Mouse (Mus musculus) kidney, postnatal 0 days (tissue): Measurements from ENCODE around the gene Ttc30a1. TPM values are rescaled to one million over a fixed set of nuclear protein-coding genes. Genes with fewer than 3 reads are reported as not detected.
"Not testable (repeated sequence)": the region's sequence is repeated elsewhere in the genome, so short reads cannot be mapped to it uniquely, and the experiment has no call there.

Experiments
- ATAC-seq: fragments of 200-750 bp; cut with Nextera tagmentation; replicated peaks from 2 replicates; pipeline ENCODE4 v1.8.0; 2017; ENCODE audit warnings: low read depth, moderate number of reproducible peaks, moderate TSS enrichment, moderate library complexity; ENCODE audit not compliant: low FRiP score
- DNase-seq: peaks from one replicate; pipeline ENCODE4 v3.0.0-alpha.2; 2016; ENCODE audit warnings: low spot score
- H3K27ac ChIP-seq: fragments of 300-500 bp; sonication (generic); 2 replicates; pipeline ENCODE4 v1.5.1; 2014; ENCODE audit warnings: mild to moderate bottlenecking
- H3K27me3 ChIP-seq: fragments of 300-500 bp; sonication (generic); 2 replicates; pipeline ENCODE4 v1.6.1; 2014; ENCODE audit warnings: low read length, mixed read lengths; ENCODE audit not compliant: insufficient read depth
- H3K36me3 ChIP-seq: fragments of 300-500 bp; sonication (generic); 2 replicates; pipeline ENCODE4 v1.6.1; 2014; ENCODE audit warnings: low read length, mixed read lengths; ENCODE audit not compliant: insufficient read depth
- H3K4me1 ChIP-seq: fragments of 300-500 bp; sonication (generic); replicated peaks from 2 replicates; pipeline ENCODE4 v1.6.1; 2014; ENCODE audit warnings: antibody characterized with exemption, low read length, mixed read lengths; ENCODE audit not compliant: insufficient read depth
- H3K4me2 ChIP-seq: fragments of 300-500 bp; sonication (generic); 2 replicates; pipeline ENCODE4 v1.6.1; 2014; ENCODE audit warnings: mild to moderate bottlenecking, low read length, moderate library complexity, mixed read lengths
- H3K4me3 ChIP-seq: fragments of 300-500 bp; sonication (generic); replicated peaks from 2 replicates; pipeline ENCODE4 v1.5.1; 2014; ENCODE audit warnings: low read depth, low read length
- H3K9ac ChIP-seq: fragments of 300-500 bp; sonication (generic); 2 replicates; pipeline ENCODE4 v1.6.1; 2014; ENCODE audit warnings: low read depth, low read length
- H3K9me3 ChIP-seq: fragments of 300-500 bp; sonication (generic); replicated peaks from 2 replicates; pipeline ENCODE4 v1.6.1; 2016; ENCODE audit warnings: low read length, inconsistent platforms, mixed read lengths
- CTCF ChIP-seq: IDR thresholded peaks from 2 replicates; pipeline ENCODE4 v1.5.1; 2016; ENCODE audit warnings: antibody characterized with exemption, low read depth, mild to moderate bottlenecking, moderate library complexity
- WGBS: fragments of 180-500 bp; shearing (Covaris S2); extraction: QIAGEN DNeasy Blood & Tissue Kit; methylation state at CpG from one replicate; pipeline ENCODE4 v1.1.7; 2014; 5-methylcytosine and 5-hydroxymethylcytosine counted together
- polyA plus RNA-seq: library from polyadenylated mRNA; unstranded; fragments of >200 nt; fragmentation: Nextera tagmentation; extraction: Ambion mirVana; gene quantifications from 2 replicates; pipeline ENCODE4 v1.2.1, GENCODE M21; 2015

Ttc30a1 gene
- polyA plus RNA-seq, 1 experiment from 2014 or later: 6.7 TPM

DNA sequence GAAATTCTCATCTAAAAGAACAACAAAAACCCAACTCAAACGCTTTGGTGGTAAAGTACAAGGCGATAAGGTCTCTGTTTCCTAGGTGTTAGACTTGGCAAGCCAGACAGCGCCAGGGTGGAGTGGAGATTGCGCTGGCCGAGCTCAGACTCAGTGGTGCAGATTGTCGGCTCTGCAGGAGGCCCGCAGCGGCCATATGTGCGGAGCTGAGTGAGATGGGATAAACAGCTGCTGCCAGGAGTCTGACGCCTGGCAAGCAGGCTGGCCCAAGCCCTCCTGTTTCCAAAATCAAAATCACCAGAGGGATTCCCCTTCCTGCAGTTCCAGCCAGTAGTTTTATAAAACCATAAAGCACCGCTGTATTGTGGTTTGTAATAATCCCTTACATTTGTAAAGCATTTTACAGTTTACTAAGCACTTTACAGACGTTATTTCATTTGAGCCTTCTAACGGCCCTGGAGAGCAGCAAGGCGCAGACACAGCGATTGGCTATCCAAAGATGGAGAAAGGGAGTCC is 21.9 kb downstream of the Ttc30a1 start:
- ATAC-seq (no peak), DNase-seq (no peak)
- Histone ChIP-seq H3K4me1 (peaks cover 21% of the 10 kb centered on the region), H3K27ac (peak overlapping the region; percentile 57), H3K4me2 (peak overlapping the region; percentile 2; the same call in 1 of the 2 replicates), H3K9me3 (no peaks in the 10 kb centered on the region), H3K27me3 (no peaks in the 10 kb centered on the region), H3K9ac (no peak overlapping the region; the same call in 1 of the 2 replicates), H3K4me3 (no peak overlapping the region), H3K36me3 (no peaks in the 10 kb centered on the region)
- TF ChIP-seq CTCF: no peak
- 24% methylated on average over 15 of the region's 15 CpGs for WGBS

DNA sequence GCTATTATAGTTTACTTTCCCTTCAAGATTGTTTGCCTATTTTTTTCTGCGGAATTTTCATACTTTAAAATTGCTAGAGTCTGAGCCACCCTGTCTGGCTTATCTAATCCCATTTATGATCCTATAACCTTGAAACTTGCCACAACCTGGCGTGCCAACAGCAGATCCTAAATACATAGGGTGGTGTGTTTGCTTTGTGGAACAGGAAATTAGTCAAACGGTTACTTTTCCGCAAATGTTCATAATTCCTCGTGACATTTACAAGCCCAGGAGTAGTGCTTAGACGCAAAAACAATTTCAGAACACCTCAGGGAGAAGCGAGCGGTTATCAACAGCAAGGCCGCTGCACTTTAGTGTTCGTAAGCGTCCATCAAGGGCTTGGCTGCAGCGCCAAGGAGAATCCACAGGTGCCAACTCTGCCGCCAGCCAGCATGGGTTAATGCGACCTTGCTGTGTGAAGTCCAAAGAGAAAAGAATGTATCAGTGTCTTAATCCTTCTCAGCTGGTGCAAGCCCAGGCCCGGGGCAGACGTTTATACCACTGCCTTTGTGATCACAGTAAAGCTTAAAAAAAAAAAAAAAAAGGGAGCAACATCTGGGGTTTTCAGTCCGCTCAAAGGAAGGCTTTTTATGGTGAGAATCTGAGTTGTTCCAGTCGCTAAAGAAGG is 22.5 kb downstream of the Ttc30a1 start:
- Histone ChIP-seq H3K27me3 (no peaks in the 10 kb centered on the region), H3K27ac (peak overlapping the region; percentile 57; the same call in 1 of the 2 replicates), H3K36me3 (no peaks in the 10 kb centered on the region), H3K4me2 (no peak overlapping the region), H3K4me1 (peaks cover 17% of the 10 kb centered on the region), H3K4me3 (no peak overlapping the region), H3K9me3 (no peaks in the 10 kb centered on the region), H3K9ac (no peak overlapping the region)
- ATAC-seq: no peak
- no peak for DNase-seq
- 40% methylated on average over 18 of the region's 18 CpGs for WGBS
- TF ChIP-seq CTCF: no peak

DNA sequence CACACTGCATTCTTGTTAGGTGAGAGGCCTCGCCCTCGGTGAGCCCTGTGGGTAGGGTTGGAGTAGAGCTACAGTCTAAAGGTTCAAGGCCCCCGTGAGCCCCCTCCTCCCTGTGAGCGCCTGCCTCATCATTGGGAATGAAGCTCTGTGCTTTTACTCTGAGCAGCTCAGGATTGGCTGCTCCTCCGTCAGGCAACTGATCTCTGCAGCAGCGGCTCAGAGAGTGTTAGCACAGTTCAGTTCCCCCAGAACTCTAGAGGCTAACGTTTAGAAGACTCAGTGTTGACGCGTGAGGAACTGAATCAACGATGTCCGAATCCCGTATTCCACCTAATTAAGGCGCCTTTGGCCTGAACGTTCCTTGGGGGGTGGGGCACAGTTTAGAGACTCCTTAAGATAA is 26.1 kb downstream of the Ttc30a1 start:
- DNase-seq (no peak), ATAC-seq (no peak)
- Histone ChIP-seq H3K4me3 (no peak overlapping the region), H3K9ac (no peak overlapping the region), H3K27me3 (no peaks in the 10 kb centered on the region), H3K27ac (no peak overlapping the region), H3K4me1 (peaks cover 12% of the 10 kb centered on the region), H3K9me3 (no peaks in the 10 kb centered on the region), H3K36me3 (no peaks in the 10 kb centered on the region), H3K4me2 (no peak overlapping the region)
- WGBS: 50% methylated on average over 14 of the region's 14 CpGs
- TF ChIP-seq CTCF: no peak

DNA sequence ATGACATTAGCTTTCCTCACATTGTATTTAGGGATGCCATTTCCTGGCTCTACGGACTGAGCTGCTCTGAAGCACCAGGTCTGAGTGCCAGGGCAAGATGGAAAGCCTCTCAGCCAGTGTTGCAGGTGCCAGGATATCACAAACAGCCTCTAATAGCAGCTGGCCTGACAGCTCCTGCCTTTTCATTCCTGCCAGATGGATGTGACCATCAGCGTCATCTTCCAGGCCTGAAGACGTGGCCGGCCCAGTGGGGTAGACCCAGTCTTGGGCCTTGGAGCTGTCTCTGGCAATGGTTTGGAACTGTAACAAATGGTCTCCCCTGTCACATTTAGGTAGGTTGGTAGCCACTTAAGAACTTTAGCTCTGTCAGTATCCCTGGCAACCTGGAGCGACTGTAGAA is 28.4 kb downstream of the Ttc30a1 start:
- WGBS: 91% methylated on average over 5 of the region's 5 CpGs
- Histone ChIP-seq H3K9ac (no peak overlapping the region), H3K9me3 (no peaks in the 10 kb centered on the region), H3K4me3 (no peak overlapping the region), H3K27me3 (no peaks in the 10 kb centered on the region), H3K4me1 (no peaks in the 10 kb centered on the region), H3K36me3 (no peaks in the 10 kb centered on the region), H3K4me2 (no peak overlapping the region), H3K27ac (no peak overlapping the region)
- no peak for ATAC-seq
- no peak for DNase-seq
- TF ChIP-seq CTCF: no peak

DNA sequence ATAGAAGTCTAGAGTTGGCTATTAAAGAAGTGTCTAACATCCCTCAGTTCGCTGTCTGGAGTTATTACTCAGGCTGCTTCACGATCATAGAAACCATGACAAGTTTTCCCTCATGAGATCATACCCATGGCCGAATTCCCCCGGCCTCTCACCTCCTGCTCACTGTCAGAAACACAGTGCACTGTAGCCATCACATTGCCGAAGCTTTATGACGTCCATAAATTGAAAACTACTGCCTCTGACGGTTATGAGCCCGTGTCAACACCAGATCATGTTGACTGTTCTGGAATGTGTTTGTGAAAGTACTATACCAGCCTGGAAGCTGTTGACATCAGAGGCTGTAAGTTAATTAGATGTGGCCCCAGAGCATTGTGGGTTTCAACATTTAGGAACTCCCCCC is 31.1 kb downstream of the Ttc30a1 start:
- Histone ChIP-seq H3K4me2 (no peak overlapping the region), H3K4me1 (no peaks in the 10 kb centered on the region), H3K9ac (no peak overlapping the region), H3K27ac (no peak overlapping the region), H3K27me3 (no peaks in the 10 kb centered on the region), H3K4me3 (no peak overlapping the region), H3K36me3 (no peaks in the 10 kb centered on the region), H3K9me3 (no peaks in the 10 kb centered on the region)
- 76% methylated on average over 8 of the region's 8 CpGs for WGBS
- ATAC-seq: no peak
- TF ChIP-seq CTCF: no peak
- no peak for DNase-seq

DNA sequence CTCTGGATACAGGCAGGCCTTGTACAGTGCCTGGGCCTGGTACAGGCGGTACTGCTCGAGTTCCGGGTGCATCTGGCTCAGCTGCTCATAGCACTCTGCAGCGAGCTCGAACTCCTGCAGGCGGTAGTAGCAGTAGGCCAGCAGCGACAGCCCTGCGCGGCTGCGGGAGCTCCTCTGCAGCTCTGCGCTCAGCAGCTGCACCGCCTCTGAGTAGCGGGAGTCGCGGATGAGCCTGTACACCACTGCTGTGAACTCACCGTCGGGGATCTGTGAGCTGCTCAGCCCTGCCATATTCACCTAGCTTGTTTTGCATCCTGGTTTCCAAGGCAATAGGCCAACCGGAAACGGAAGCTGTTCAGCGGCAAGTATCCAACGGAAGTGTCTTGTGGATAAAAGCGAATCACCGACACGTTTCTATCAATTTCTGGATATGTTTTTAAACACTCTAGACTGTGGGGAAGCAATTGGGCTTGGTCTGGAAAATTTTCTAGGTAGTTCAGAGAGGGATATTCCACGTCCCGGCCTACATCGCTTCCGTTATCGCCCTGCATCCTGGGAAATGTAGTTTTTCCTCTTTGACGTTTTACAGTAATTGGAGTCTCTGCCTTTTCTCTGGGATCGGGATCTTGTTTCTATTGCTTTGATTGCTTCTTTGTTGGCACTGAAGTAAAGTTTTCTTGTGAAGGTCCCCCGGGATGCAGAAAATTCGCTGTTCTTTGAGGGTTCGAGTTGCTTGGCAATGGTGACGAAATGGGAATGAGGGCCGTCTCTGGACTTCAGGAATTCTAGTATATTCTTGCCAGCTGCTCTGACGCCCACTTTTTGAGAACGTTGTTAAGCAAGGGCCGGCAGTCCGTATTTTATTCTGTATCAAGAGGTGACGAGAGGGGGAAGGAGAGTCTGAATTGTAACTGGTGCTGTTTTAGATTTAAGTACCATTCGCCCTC is 43.4 kb downstream of the Ttc30a1 start, which contains the start of gene Ttc30b:
TSS of gene Ttc30b (minus strand) at position 469 of the 947 bp plus-strand sequence.
- Histone ChIP-seq H3K4me1 (no peaks in the 10 kb centered on the region), H3K4me2 (peak within 1 kb of the TSS; percentile 68), H3K9me3 (no peaks in the 10 kb centered on the region), H3K27me3 (no peaks in the 10 kb centered on the region), H3K9ac (peak within 1 kb of the TSS; percentile 47), H3K27ac (peak within 1 kb of the TSS; percentile 79; the same call in 1 of the 2 replicates), H3K36me3 (no peaks in the 10 kb centered on the region), H3K4me3 (peak within 1 kb of the TSS; percentile 49)
- ATAC-seq (peak; percentile 89), DNase-seq (peak; percentile 91)
- WGBS: 3% methylated on average over 31 of the region's 42 CpGs
- TF ChIP-seq CTCF: no peak

DNA sequence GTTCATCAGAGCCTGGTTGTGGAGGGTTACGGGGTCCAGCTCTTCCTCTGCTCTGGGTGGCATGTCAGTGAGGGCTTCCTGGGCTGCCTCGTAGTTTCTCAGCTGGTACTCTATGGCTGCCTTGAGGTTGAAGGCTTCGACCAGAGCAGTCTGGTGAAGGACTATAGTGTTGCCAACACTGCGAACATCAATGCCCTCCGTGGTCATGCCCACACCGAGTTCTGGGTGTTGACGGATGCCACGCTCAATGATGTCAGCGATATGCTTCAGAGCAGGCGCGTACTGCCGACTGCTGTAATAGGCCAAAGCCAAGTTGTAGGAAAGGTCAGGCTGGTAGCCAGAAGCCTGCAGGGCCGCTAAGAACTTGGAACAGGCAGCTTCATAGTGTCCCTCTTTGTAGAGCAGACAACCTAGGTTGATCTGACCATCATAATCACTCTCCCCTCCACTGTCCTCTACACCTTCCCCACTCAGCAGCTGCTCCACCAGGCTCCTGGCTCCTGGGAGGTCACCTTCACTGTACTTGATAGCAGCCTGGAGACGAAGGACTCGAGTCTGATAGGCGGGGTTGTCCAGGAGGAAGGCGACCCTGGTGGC is 44.1 kb downstream of the Ttc30a1 start:
- H3K27ac ChIP-seq: 0 out of 2 replicates have a peak overlapping the region, but pooled peaks have one; percentile 79
- not testable (repeated sequence) for H3K27me3 ChIP-seq, ATAC-seq, H3K36me3 ChIP-seq, H3K4me1 ChIP-seq, DNase-seq, H3K9me3 ChIP-seq
- peak overlapping the region; percentile 49 for H3K4me3 ChIP-seq
- peak overlapping the region; percentile 47; the same call in 1 of the 2 replicates for H3K9ac ChIP-seq
- WGBS: 66% methylated on average over 15 of the region's 17 CpGs
- H3K4me2 ChIP-seq: peak overlapping the region; percentile 68

DNA sequence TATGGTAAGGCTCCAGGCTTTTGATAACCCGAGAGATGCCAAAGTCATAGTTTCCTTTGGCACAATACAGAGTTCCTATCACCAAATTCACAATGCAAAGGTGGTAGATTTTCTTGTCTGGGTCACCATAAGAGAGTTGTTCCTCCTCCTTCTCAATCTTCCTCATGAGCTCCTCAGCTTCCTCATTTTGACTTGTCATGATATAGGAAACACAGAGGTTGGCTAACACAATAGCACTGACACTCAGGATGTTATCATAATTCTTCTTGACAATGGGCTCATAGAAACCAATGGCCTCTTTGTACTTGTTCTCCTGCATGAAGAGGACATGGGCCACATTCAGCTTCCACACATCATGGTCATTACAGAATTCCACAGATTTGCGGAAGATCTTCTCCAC is 45.1 kb downstream of the Ttc30a1 start:
- DNase-seq, H3K9me3 ChIP-seq, H3K27me3 ChIP-seq, H3K4me1 ChIP-seq, H3K36me3 ChIP-seq, H3K4me3 ChIP-seq, ATAC-seq, H3K27ac ChIP-seq, H3K9ac ChIP-seq, H3K4me2 ChIP-seq: not testable (repeated sequence)
- 88% methylated on average over 2 of the region's 2 CpGs for WGBS
